Mouse (Mus musculus): Measurements from ENCODE around the gene Fzr1.

DNA sequence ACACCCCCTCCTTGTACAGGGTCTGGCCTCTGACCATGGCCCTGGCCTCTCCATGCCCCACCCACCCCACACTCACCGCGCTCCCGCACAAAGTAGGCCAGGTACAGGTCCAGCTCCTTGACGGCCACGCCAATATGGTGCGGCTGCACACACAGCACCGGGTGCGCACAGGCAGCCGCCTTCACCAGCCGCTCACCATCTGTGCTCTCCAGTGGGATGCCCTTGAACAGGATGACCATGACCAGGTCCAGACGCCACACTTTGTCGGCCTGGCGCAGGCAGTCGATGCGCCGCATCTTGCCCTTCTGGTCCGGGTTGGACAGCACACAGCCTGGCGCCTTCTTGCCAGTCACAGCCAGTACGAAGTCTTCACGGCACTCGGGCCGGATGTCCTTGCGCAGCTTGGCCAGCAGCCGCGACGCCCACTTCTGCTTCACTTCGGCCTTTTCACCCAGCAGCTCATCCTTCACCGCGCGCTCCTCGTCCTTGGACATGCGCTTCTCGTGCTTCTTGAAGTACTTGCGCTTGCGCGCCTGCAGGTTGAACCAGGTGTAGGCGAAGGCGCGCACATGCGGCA is 42.0 kb upstream of the Fzr1 start:
- TF ChIP-seq EP300 (IDR thresholded peaks at IDR 0.05; ENCODE audit: low read depth) (no peak), CTCF (IDR thresholded peaks at IDR 0.05; ENCODE audit: low read depth) (no peak)
